Mouse (Mus musculus): Measurements from ENCODE around the gene Prkcz. TPM values are rescaled to one million over a fixed set of nuclear protein-coding genes. Genes with fewer than 3 reads are reported as not detected.

Gene Prkcz
- polyA plus RNA-seq, 1 experiment from 2014 or later, result 11.8 TPM

DNA sequence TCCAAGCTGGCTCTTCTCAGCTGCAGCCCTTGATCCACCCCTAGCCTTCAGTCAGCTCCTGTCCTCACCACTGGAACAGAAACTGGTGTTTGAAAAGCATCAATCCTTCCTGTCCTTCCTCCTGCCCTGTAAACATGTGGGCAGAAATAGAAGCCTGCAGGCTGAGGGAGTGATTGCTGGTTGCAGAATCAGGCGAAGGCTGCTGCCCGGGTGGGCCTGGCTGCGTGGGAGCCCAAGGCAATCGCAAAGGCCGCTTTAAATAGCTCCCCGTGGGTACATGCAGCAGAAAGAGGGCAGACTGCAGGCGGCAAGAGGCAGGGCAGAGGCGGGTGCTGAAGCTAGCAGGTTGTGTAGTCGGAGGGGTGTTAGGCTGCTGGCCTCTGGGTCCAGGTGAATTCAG is 21.6 kb upstream of the Prkcz start:
- in situ Hi-C loops (cut with MboI; ENCODE audit: low pct_unique_long_range_greater_than_20kb), result no loop called here
- ChIA-PET CTCF (interaction anchor here (1.3 kb wide), 1 partner anchor 10 kb away, joined by 3 read pairs; no protein-coding TSS in a partner anchor), POLR2A (no interaction called here)
- DNase-seq (ENCODE audit: low read depth, low spot score) (no peak), ATAC-seq (no peak)
- H3K27me3 ChIP-seq, result peaks cover 21% of the 10 kb centered on the region
- TF ChIP-seq CTCF (IDR thresholded peaks at IDR 0.05), result no peak

DNA sequence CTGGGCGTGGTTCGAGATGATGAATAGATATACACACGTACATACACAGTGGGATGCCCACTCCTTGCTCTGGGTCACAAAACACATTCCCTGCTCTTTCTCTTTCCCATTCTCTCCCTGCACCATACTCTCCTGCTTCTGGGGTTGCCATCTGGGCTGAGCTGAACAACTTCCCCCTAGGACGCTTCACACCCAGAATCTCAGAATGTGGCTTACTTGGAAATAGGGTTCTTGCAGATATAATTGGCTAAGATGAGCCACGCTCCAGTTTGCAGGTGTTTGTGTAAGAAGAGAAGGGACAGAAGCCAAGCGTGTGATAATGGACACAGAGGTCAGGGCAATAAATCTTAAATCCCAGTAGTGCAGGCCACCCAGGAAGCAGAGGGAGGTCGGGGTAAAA is 20.8 kb upstream of the Prkcz start:
- no peak for TF ChIP-seq CTCF (IDR thresholded peaks at IDR 0.05)
- peaks cover 21% of the 10 kb centered on the region for H3K27me3 ChIP-seq
- ChIA-PET POLR2A (no interaction called here), CTCF (interaction anchor here (1.3 kb wide), 1 partner anchor 10 kb away, joined by 3 read pairs; no protein-coding TSS in a partner anchor)
- in situ Hi-C loops (cut with MboI; ENCODE audit: low pct_unique_long_range_greater_than_20kb), result no loop called here
- DNase-seq (ENCODE audit: low read depth, low spot score) (no peak), ATAC-seq (no peak)

DNA sequence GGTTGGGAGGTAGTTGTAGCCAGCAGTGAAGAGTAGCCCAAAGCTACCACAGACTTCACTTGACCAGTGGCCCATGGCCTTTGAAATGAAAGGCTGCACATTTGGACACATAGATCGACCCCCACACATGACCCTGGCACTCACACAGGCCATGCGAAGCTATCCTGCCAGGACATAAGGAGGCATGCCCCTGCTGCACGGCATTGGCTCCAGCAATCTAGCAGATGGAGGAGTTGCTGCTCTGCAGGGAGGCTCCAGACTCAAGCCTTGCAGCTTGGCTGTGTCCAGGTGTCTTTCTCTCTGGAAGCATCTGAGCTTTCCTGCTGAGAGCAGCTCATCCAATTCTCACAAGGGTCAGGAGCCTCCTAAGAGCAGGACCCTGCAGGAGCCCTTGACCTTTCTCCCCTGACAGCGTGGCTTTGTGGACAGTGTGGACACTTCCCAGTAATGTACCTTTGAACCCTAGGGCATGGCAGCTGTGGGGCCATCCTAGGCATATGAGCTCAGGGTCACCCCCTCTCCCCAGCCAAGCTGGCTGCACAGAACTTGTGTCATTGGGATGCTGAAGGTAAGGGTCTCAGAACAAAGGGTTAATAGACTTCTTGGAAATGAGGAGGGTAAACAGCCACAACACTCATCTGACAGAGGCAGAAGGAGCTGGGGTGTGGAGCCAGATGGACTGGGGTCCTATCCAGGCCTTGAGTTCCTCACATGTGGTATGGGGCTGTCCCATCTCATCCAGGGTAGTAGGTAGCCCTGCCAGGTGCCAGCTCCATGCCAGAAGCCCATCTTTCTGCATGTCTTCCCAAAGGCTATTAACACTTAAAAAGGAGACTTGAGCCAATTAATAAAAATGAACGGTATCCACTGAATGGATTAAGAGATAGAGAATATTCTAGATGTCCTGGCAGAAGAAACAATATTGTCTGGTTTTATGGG is 10.9 kb upstream of the Prkcz start:
- DNase-seq (ENCODE audit: low read depth, low spot score) (no peak), ATAC-seq (no peak)
- ChIA-PET CTCF (interaction anchor here (1.0 to 2.0 kb wide), 2 partner anchors 10 to 45 kb away, joined by 3 to 4 read pairs; no protein-coding TSS in a partner anchor), POLR2A (interaction anchor here (0.6 to 1.0 kb wide), 2 partner anchors 93 to 101 kb away, joined by 3 read pairs; no protein-coding TSS in a partner anchor)
- H3K27me3 ChIP-seq, result peaks cover 2% of the 10 kb centered on the region
- TF ChIP-seq CTCF (IDR thresholded peaks at IDR 0.05), result no peak
- in situ Hi-C loops (cut with MboI; ENCODE audit: low pct_unique_long_range_greater_than_20kb), result loop anchor here (10.0 kb wide), 1 partner anchor 93 kb away; the partner anchor contains the start of gene Tmem52

DNA sequence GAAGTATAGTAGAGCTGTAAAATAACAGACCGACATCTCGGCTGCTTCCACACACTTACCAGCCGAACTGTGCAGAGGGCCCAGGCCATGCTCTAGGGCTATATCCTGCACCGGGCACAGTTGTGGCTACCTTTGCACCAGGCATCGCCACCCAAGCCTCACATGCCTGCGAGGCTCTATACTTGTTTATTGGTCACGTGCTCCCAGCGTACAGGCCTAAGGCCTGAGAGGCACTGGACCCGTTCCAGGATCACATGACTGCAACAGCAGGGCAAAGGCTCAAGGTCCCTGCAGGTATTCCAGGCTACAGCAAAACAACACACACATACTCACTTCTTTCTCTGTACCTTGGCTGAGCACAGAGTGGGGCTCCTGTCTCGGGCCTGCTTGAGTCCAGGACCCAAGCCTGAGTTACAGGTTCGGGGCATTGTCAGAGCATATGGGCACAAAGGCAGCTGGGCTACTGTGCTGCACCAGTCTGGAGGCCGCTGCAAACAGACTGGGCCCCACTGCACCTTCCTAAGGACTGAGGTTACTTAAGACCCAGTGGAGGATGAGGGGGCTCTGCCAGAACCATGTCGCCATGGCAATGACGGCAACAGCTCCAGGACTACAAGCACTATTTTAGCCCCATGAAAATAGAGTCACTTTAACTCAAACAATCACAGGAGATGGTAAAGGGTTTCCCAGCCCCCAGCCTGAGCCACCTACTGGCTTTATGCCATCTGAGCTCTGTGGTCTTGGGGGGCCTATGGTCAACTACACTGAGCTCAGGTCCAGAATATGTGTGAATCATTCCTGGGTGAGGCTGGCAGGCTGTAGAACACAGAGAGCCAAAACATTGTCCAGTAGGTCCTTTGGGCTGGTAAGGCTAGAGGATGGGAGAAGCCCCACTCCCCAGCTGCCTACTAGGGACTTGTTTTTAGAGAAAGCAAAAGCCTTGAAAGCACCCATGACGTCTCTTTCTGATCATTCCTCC is 9.9 kb upstream of the Prkcz start:
- POLR2A ChIA-PET, result interaction anchor here (1.0 kb wide), 1 partner anchor 102 kb away, joined by 3 read pairs; no protein-coding TSS in a partner anchor
- DNase-seq (ENCODE audit: low read depth, low spot score), result peak; percentile 56
- H3K27me3 ChIP-seq, result peaks cover 2% of the 10 kb centered on the region
- in situ Hi-C loops (cut with MboI; ENCODE audit: low pct_unique_long_range_greater_than_20kb), result loop anchor here (10.0 kb wide), 1 partner anchor 94 kb away; the partner anchor contains the start of gene Tmem52
- no peak for TF ChIP-seq CTCF (IDR thresholded peaks at IDR 0.05)
- ATAC-seq, result peak; percentile 62
- CTCF ChIA-PET, result interaction anchor here (2.0 kb wide), 1 partner anchor 46 kb away, joined by 4 read pairs; no protein-coding TSS in a partner anchor

DNA sequence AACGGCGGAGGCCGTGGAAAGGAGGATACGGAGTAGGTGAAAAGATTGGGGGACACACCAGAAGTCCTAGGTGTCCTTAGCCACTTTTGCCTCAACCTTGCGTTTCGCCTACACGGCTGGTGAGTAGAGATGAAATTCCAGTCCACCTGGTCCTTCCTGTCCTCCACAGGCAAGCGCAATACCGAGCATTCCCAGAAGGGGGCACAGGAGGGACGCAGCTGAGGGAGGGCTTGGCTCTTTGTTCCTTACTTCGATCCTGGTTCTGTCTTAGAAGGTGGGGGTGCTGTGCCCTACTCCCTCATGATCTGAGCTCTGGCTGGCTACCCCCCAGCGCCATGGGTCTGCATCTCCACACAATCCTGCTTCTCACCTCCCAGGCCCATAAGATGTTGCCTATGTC is 7.5 kb upstream of the Prkcz start:
- no peak for TF ChIP-seq CTCF (IDR thresholded peaks at IDR 0.05)
- ChIA-PET CTCF (interaction anchor here (1.0 to 1.3 kb wide), 3 partner anchors 9 to 86 kb away, joined by 3 to 4 read pairs (median 3); no protein-coding TSS in a partner anchor), POLR2A (interaction anchor here (0.7 kb wide), 1 partner anchor 18 kb away, joined by 3 read pairs; no protein-coding TSS in a partner anchor)
- in situ Hi-C loops (cut with MboI; ENCODE audit: low pct_unique_long_range_greater_than_20kb), result loop anchor here (5.0 kb wide), 1 partner anchor 199 kb away; no protein-coding TSS in a partner anchor
- DNase-seq (ENCODE audit: low read depth, low spot score), result no peak
- no peak for ATAC-seq
- H3K27me3 ChIP-seq, result no peaks in the 10 kb centered on the region

DNA sequence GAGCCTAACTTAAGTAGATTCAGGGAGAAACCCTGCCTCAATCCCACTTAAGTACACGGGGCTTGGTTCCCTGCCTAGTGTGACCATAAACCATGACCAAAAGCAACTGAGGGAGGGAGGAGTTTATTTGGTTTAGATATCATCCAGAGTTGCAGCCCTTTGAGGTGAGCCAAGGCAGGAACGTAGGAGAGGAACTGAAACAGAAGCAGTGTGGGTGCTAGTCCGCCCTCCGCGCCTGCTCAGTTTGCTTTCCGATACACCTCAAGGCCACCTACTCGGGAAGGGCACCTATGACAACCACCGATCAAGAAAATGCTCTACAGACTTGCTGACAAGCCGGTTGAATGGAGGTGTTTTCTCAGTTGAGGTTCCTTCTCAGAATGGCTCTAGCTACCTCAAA is 6.6 kb upstream of the Prkcz start:
- no peaks in the 10 kb centered on the region for H3K27me3 ChIP-seq
- ATAC-seq (no peak), DNase-seq (ENCODE audit: low read depth, low spot score) (no peak)
- TF ChIP-seq CTCF (IDR thresholded peaks at IDR 0.05), result no peak
- in situ Hi-C loops (cut with MboI; ENCODE audit: low pct_unique_long_range_greater_than_20kb), result loop anchor here (5.0 kb wide), 1 partner anchor 200 kb away; no protein-coding TSS in a partner anchor
- ChIA-PET CTCF (interaction anchor here (1.2 kb wide), 1 partner anchor 10 kb away, joined by 3 read pairs; no protein-coding TSS in a partner anchor), POLR2A (no interaction called here)

DNA sequence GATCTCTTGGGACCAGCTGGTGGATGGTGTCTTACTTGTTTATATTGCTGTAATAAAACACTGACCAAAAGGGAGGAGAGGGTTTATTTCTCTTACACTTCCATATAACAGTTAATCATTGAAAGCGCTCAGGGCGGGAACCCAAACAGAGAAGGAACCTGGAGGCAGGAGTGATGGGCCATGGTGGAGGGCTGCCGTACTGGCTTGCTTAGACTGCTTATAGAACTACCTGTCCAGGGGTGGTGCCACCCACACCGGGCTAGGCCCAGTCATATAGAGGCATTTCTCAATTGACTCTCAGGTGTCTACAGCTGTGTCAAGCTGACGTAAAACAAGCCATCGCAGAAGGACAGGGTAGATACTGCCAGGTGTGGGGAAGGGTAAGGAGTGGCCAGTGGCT is 5.6 kb upstream of the Prkcz start:
- ChIA-PET POLR2A (no interaction called here), CTCF (no interaction called here)
- TF ChIP-seq CTCF (IDR thresholded peaks at IDR 0.05), result no peak
- ATAC-seq (no peak), DNase-seq (ENCODE audit: low read depth, low spot score) (no peak)
- H3K27me3 ChIP-seq, result no peaks in the 10 kb centered on the region
- in situ Hi-C loops (cut with MboI; ENCODE audit: low pct_unique_long_range_greater_than_20kb), result loop anchor here (5.0 kb wide), 1 partner anchor 201 kb away; no protein-coding TSS in a partner anchor

DNA sequence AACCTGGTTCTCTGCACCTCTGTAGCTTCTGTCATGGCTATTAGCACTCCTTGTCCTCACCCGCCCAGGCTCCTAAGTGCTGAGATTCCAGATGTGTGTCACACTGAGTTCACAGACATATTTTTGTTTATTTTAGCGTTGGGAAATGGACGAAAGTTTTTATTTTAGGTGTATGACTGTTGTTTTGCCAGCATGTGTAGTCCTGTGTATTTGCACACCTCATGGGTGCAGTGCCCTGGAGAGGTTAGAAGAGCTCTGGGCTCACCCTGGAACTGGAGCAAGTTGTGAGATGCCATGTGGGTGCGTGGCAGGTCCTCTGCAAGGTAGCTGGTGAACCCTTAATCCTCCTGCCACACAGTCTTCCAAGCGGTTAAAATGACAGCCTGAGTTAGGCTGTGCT is 1.3 kb upstream of the Prkcz start:
- no peak for TF ChIP-seq CTCF (IDR thresholded peaks at IDR 0.05)
- ATAC-seq (no peak), DNase-seq (ENCODE audit: low read depth, low spot score) (no peak)
- ChIA-PET CTCF (no interaction called here), POLR2A (no interaction called here)
- in situ Hi-C loops (cut with MboI; ENCODE audit: low pct_unique_long_range_greater_than_20kb), result no loop called here
- H3K27me3 ChIP-seq, result no peaks in the 10 kb centered on the region

DNA sequence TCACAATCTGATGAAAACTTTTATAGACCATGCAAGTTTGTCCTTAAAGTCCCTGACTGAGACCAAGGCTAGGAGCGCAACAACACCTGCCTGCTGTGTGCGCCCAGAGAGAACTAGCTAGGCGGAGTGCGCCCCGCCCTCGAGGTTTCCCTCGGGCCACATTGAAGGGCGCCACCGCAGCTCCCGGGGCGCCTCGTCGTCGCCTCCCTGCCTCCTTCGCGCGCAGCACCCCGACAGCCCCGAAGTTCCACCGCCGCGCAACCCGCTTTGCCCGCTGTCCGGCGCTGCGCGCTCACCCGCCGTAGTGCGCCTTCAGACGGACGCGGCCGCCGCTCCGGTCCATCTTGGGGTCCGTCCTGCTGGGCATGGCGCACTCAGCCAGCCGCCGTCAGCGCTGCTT is 305 bp downstream of the Prkcz start:
- TF ChIP-seq CTCF (IDR thresholded peaks at IDR 0.05), result no peak
- ATAC-seq, result peak; percentile 3
- in situ Hi-C loops (cut with MboI; ENCODE audit: low pct_unique_long_range_greater_than_20kb), result no loop called here

More for the DNA sequence above, 305 bp downstream of the Prkcz start:
- H3K27me3 ChIP-seq, result no peaks in the 10 kb centered on the region
- ChIA-PET CTCF (interaction anchor here (1.2 kb wide), 1 partner anchor 36 kb away, joined by 3 read pairs; no protein-coding TSS in a partner anchor), POLR2A (interaction anchor here (0.7 kb wide), 1 partner anchor 193 kb away, joined by 8 read pairs; no protein-coding TSS in a partner anchor)
- DNase-seq (ENCODE audit: low read depth, low spot score), result no peak
